Mouse (Mus musculus) gastrocnemius, postnatal 14 days (tissue): ENCODE results near the gene Ntm. TPM values are rescaled to one million over a fixed set of nuclear protein-coding genes. Genes with fewer than 3 reads are reported as not detected.

Source experiments
- DNase-seq: peaks from one replicate; pipeline ENCODE4 v3.0.0; 2021; ENCODE audit warnings: mixed read lengths
- intact Hi-C: fragments of 180-260 bp; cut with DNase I; formaldehyde crosslinking; loops from one replicate; pipeline ENCODE4 v1.15.1; 2025; ENCODE audit warnings: low total_unique reads
- total RNA-seq, 2 experiments: library from RNA; stranded (reverse); gene quantifications; 2 replicates each; pipeline ENCODE4 v1.2.3; 2021

Ntm gene
- total RNA-seq, 2 experiments from 2014 or later: 2.6 to 3.0 TPM

DNA sequence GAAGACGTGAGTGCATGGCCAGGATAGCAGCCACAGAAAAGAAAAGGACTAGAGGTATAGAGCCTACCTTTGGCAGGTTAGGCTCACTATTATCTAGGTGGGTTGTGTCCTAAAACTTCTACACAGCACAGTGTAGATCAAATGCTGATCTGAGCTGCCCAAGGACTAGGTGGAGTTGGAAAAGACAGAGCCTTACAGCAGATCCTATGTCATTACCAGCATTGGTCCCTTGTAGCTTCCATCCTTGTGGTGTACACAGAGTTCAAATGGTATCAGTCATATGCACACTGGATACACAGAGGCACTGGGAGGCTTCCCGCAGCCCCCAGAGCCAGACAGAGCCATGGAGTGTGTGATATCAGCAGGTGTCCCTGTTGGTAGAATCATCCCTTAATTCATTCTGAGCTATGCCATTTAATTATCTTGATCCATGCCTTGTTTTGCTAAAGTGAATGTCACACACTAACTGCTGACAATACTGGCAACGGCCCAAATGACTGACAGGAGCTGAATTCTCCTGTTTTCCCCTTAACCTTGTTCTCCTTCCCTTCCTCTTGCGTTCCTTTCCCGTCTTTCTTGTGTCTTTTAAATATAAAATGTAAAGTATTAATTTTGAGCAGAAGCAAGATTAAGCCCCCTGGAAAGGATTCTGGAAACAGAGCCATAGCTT lies 271.6 kb downstream of the Ntm start:
- intact Hi-C loops: no loop called here
- no peak for DNase-seq

- intact Hi-C loops: no loop called here
- DNase-seq: peak; percentile 14
These were observed 280.7 kb downstream of the Ntm start for GRCm38 (mm10) chr9:29682224-29682623.

GRCm38 (mm10) chr9:29680677-29681076 lies 282.3 kb downstream of the Ntm start:
- intact Hi-C loops: no loop called here
- DNase-seq: no peak

GRCm38 (mm10) chr9:29673911-29674310 lies 289.0 kb downstream of the Ntm start:
- intact Hi-C loops: no loop called here

GRCm38 (mm10) chr9:29671861-29672260 lies 291.1 kb downstream of the Ntm start:
- intact Hi-C loops: no loop called here

More at GRCm38 (mm10) chr9:29673911-29674310, 289.0 kb downstream of the Ntm start:
- DNase-seq: no peak

GRCm38 (mm10) chr9:29663286-29663685 lies 299.7 kb downstream of the Ntm start:
- DNase-seq: no peak
- intact Hi-C loops: loop anchor here (5.0 to 10.0 kb wide), 2 partner anchors 482 to 599 kb away; no protein-coding TSS in a partner anchor

More at GRCm38 (mm10) chr9:29671861-29672260, 291.1 kb downstream of the Ntm start:
- no peak for DNase-seq

DNA sequence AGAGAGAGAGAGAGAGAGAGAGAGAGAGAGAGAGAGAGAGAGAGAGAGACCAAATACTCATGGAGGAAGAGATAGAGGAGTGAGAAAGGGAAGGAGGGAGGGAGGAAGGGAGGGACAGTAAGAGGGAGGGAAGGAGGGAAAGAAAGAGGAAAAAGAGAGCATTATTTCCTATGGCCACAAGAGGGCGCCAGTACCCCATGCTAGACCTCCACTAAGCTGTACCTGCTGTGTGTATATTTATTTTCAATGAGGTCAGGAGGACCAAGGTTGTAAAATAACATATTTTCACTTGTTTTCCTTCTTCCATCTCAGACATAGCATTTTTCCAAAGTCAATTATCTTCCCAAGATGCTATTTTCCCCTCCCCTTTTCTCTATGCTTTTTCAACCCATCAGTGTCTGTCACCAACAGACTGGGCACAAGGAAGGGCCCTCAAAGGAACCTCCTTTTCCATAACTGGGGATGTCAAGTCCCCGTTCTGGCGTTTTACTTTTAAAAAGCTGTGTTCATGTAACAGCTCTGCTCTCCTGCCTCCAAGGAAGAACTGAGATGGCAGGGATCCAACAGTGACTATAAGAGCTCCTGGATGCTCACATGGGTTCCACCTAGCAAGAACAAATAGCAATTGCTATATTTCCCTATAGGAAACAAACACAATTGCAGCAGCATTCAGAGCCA lies 301.3 kb downstream of the Ntm start:
- DNase-seq: peak; percentile 23
- intact Hi-C loops: loop anchor here (5.0 to 10.0 kb wide), 2 partner anchors 483 to 601 kb away; no protein-coding TSS in a partner anchor

DNA sequence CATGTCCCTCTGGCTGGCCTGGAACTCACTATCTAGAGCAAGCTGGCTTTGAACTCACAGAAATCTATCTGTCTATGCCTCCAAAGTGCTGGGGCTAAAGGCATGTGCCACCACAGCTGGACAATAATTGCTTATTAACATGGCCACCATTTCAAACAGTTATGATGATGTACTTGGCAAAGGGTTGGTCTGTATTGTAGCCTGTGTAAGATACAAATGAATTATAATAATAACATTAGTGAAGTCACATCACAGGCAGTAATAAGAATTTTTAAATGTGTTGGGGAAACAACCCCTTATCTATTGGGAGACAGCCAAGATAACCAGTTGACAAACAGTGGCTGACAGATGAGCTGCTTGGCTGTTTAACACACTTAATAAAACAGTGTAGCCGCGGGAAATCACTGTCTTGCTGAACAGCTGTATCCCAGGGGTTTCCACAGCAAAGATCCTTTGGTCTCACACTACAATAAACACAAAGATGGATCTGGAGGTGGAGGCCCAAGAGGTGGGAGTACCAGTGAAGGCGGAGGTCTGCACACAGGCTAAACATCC lies 302.8 kb downstream of the Ntm start:
- DNase-seq: no peak
- intact Hi-C loops: loop anchor here (5.0 to 10.0 kb wide), 2 partner anchors 485 to 602 kb away; no protein-coding TSS in a partner anchor

DNA sequence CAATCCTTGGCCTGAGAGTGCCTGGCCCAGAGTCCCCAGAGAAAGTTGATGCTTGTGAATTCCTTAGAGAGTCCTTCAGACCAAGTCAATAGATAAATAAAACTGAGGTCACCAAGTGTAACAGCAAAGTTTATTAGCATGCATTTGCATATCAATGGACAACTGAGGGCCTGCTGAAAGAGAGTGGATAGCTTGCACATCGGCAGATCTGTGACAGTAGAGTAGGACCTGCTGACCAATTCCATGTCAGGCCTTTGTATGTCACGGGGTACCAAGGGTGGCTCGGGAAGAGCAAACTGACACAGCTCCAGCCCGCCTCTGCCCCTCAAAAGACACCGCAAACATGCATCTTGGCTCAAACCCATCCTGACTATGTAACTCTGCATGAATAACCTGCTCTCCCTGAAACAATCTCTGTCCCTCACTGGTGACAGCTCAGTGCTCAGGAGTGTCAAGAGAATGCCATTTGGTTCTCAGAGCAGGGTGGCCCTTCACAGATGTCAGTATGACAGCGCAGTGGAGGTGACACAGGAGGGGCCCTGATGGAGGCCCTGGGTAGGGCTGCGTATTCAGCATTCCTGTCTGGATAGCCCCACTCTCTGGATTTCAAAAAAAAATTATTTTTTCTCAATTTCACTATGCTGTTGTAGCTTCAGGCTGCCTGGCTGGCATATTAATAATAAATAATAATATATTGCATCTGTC lies 305.0 kb downstream of the Ntm start:
- intact Hi-C loops: no loop called here
- DNase-seq: no peak

GRCm38 (mm10) chr9:29654885-29655284 lies 308.1 kb downstream of the Ntm start:
- intact Hi-C loops: no loop called here
- peak; percentile 29 for DNase-seq

DNA sequence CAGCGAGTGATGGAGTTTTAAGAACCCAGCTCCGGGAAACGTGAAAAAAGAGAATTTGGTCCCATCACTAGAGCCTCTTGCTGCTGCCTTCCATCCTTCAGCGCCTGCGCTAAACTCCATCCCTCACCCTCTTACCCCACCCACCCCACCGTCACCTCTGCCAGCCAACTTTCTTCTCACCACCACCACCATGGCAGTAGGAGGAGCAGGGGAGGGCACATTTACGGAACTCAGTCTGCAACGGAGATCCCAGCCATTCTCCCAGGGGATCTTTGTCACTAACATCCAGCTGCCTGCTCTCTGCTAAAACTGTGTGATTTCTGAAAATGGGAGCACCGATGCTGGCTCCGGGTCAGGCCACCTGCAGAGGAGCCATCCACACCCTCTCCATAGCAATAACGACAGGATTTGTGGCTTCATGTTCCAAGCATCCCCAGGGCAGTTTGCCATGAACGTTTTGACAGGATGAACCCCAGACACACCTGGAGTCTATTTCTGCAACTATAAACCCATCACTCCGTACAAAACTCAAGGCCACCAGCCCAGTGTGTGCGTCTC lies 309.2 kb downstream of the Ntm start:
- intact Hi-C loops: no loop called here
- no peak for DNase-seq

DNA sequence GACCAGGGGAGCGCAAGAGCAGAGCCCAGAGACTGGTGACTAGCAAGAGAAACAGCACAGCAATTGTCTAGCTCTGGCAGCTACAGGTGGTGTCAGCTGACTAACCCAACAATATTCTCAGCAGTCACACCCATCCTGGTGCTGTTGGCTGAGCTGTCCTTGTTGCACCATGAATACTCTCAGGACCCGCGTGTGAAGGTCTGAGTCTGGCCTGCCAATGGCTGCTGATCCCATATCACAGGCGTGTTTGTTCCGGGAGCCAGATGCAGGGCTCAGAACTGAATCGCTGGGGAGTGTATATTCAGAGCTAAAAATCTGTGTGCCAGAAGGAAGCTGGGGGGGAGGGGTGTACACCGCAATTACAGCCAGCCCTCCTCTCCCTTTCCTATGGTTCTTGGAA lies 310.1 kb downstream of the Ntm start:
- DNase-seq: no peak
- intact Hi-C loops: no loop called here

DNA sequence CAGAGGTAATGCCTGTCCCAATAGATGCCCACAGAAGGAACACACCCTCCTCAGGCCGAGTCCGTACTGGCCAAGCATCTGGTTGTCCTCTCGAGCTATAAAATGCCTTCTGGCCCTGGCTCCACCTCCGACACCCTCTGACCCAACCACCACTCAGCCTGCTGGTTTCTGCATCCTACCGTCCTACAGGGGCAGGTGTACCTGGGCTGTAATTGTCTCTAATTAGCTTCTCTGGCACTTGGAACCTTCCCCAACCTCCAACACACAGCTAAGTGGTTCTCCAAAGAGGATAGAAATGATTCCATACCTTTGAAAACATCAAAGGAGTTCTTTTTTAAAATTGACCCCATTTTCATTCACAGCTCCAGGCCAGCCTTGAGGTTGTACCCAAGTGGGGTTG lies 311.1 kb downstream of the Ntm start:
- intact Hi-C loops: no loop called here
- DNase-seq: no peak

- no peak for DNase-seq
- intact Hi-C loops: no loop called here
These were observed 311.7 kb downstream of the Ntm start for GRCm38 (mm10) chr9:29651226-29651625.

- intact Hi-C loops: no loop called here
- DNase-seq: peak; percentile 28
These were observed 312.3 kb downstream of the Ntm start for GRCm38 (mm10) chr9:29650679-29651078.

DNA sequence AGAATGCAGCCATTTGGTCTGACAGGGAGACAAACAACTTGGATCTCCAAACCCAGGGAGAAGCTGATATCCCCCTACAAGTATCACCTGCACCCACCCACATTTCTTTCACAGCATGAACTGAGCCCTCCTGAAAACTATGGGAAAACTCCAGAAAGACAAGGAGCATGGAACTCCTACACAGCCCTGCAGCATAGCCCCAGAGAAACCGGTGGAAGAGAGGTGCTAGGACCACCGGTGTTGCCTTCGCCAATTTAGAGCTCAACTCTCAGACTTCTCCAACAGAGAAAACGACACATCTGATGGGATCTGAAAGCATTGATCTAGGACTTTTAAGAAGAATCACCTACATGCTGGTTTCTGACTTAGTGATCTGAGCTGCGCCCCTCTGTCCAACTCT lies 312.7 kb downstream of the Ntm start:
- intact Hi-C loops: no loop called here
- no peak for DNase-seq

- intact Hi-C loops: loop anchor here (10.0 kb wide), 1 partner anchor 1383 kb away; no protein-coding TSS in a partner anchor
- no peak for DNase-seq
These were observed 314.7 kb downstream of the Ntm start for GRCm38 (mm10) chr9:29648256-29648655.

- DNase-seq: no peak
- intact Hi-C loops: loop anchor here (10.0 kb wide), 1 partner anchor 1383 kb away; no protein-coding TSS in a partner anchor
These were observed 315.2 kb downstream of the Ntm start for GRCm38 (mm10) chr9:29647764-29648163.

GRCm38 (mm10) chr9:29645796-29646400 lies 317.0 kb downstream of the Ntm start:
- intact Hi-C loops: loop anchor here (10.0 kb wide), 1 partner anchor 1381 kb away; no protein-coding TSS in a partner anchor
- no peak for DNase-seq
